21 mouse cellular contexts compared by ENCODE assay signal in genomic region chr2:169293351-169293750, GRCm38 (mm10).
DNase-seq lines count a peak whose midpoint lies in the region; ATAC-seq and TF ChIP-seq lines count a peak whose summit lies in the region.
"Had no signal": no experiment of that assay in that cellular context is flagged by ENCODE, and none has a peak within 500 bp of the region (broad histone marks: within the 10 kb centered on the region; RNA-seq: fewer than 3 reads in every experiment).

No protein-coding gene starts in this region.

- no peak overlapping the region for H3K9ac ChIP-seq in embryonic facial prominence, embryonic 11.5 days (replicated peaks; ENCODE audit: low read length)
- no peak overlapping the region for H3K9ac ChIP-seq in ES-Bruce4 (ENCODE audit: low read depth, poor library complexity, severe bottlenecking)
- H3K9ac ChIP-seq: embryonic facial prominence, embryonic 15.5 days; forebrain, postnatal 0 days; hindbrain, embryonic 12.5 days; hindbrain, embryonic 15.5 days had no signal

- no peak for TF ChIP-seq POLR2A in ES-Bruce4 (IDR thresholded peaks at IDR 0.05; ENCODE audit: insufficient read depth, low read length)

- no peaks in the 10 kb centered on the region for H3K27me3 ChIP-seq in embryonic facial prominence, embryonic 11.5 days (ENCODE audit: control insufficient read depth, insufficient read depth, low read length)
- no peaks in the 10 kb centered on the region for H3K27me3 ChIP-seq in embryonic facial prominence, embryonic 10.5 days (replicated peaks; ENCODE audit: low read depth, poor library complexity, severe bottlenecking)
- no peaks in the 10 kb centered on the region; the same call in 1 of the 2 replicates for H3K27me3 ChIP-seq in ES-Bruce4 (ENCODE audit: control insufficient read depth, insufficient read depth, low read length, poor library complexity, severe bottlenecking)
- H3K27me3 ChIP-seq: embryonic facial prominence, embryonic 15.5 days; hindbrain, embryonic 12.5 days; hindbrain, embryonic 15.5 days had no signal

- peak; percentile 76; the same call in 1 of the 2 replicates for TF ChIP-seq EP300 in ES-Bruce4 (IDR thresholded peaks at IDR 0.05; ENCODE audit: insufficient read depth, low read depth, low read length)

- no peaks in the 10 kb centered on the region for H3K9me3 ChIP-seq in embryonic facial prominence, embryonic 11.5 days (replicated peaks; ENCODE audit: control insufficient read depth, low read length)
- H3K9me3 ChIP-seq in embryonic facial prominence, embryonic 10.5 days: no peaks in the 10 kb centered on the region
- peaks cover 17% of the 10 kb centered on the region for H3K9me3 ChIP-seq in ES-Bruce4 (replicated peaks; ENCODE audit: control insufficient read depth, insufficient read depth, low read length, poor library complexity, severe bottlenecking)
- H3K9me3 ChIP-seq: embryonic facial prominence, embryonic 15.5 days; hindbrain, embryonic 12.5 days; hindbrain, embryonic 15.5 days had no signal

- H3K27ac ChIP-seq in embryonic facial prominence, embryonic 11.5 days (replicated peaks; ENCODE audit: low read depth, low read length): no peak overlapping the region
- H3K27ac ChIP-seq in embryonic facial prominence, embryonic 10.5 days (replicated peaks): no peak overlapping the region
- peak overlapping the region; percentile 61 for H3K27ac ChIP-seq in ES-Bruce4 (ENCODE audit: insufficient read depth, low read length)
- H3K27ac ChIP-seq: embryonic facial prominence, embryonic 15.5 days; hindbrain, embryonic 12.5 days; hindbrain, embryonic 15.5 days had no signal

- no peak for ATAC-seq in embryonic facial prominence, embryonic 11.5 days (replicated peaks; ENCODE audit: insufficient number of reproducible peaks, low FRiP score, low TSS enrichment, low read depth)
- ATAC-seq: activated CD4-positive, CD25-positive, alpha-beta regulatory T cell, adult 4 months; forebrain, embryonic 14.5 days; forebrain, postnatal 0 days; intestine, postnatal 0 days had no signal

- no peak overlapping the region for H3K4me2 ChIP-seq in embryonic facial prominence, embryonic 11.5 days (ENCODE audit: low read depth, low read length)
- H3K4me2 ChIP-seq: embryonic facial prominence, embryonic 15.5 days; heart, embryonic 11.5 days; hindbrain, embryonic 12.5 days; hindbrain, embryonic 15.5 days had no signal

- no peaks in the 10 kb centered on the region for H3K4me1 ChIP-seq in embryonic facial prominence, embryonic 11.5 days (ENCODE audit: control insufficient read depth, insufficient read depth, low read length)
- peaks cover 14% of the 10 kb centered on the region for H3K4me1 ChIP-seq in embryonic facial prominence, embryonic 10.5 days
- H3K4me1 ChIP-seq in ES-Bruce4 (ENCODE audit: control insufficient read depth, insufficient read depth, low read length): peaks cover 6% of the 10 kb centered on the region

- no peak for TF ChIP-seq CTCF in ES-Bruce4 (IDR thresholded peaks at IDR 0.05; ENCODE audit: low read depth, low read length)

- H3K4me3 ChIP-seq in embryonic facial prominence, embryonic 11.5 days (ENCODE audit: low read depth, low read length): no peak overlapping the region
- H3K4me3 ChIP-seq in embryonic facial prominence, embryonic 10.5 days: no peak overlapping the region
- H3K4me3 ChIP-seq in ES-Bruce4 (ENCODE audit: low read depth, low read length): no peak overlapping the region
- H3K4me3 ChIP-seq: embryonic facial prominence, embryonic 15.5 days; hindbrain, embryonic 12.5 days; hindbrain, embryonic 15.5 days had no signal

- no peaks in the 10 kb centered on the region for H3K36me3 ChIP-seq in embryonic facial prominence, embryonic 11.5 days (replicated peaks; ENCODE audit: control insufficient read depth, insufficient read depth, low read depth, low read length)
- H3K36me3 ChIP-seq in embryonic facial prominence, embryonic 10.5 days (replicated peaks): no peaks in the 10 kb centered on the region
- H3K36me3 ChIP-seq in ES-Bruce4 (ENCODE audit: control insufficient read depth, insufficient read depth, low read length, poor library complexity, severe bottlenecking): no peaks in the 10 kb centered on the region
- H3K36me3 ChIP-seq: embryonic facial prominence, embryonic 15.5 days; hindbrain, embryonic 12.5 days; hindbrain, embryonic 15.5 days had no signal

- peak; percentile 8 for DNase-seq in embryonic facial prominence, embryonic 11.5 days (ENCODE audit: low spot score)
- no peak for DNase-seq in embryonic facial prominence, embryonic 10.5 days (ENCODE audit: low spot score)
- peak; percentile 38 for DNase-seq in WW6 (ENCODE audit: low read depth, low spot score)
- no peak for DNase-seq in adrenal gland, postnatal 10 days
- no peak for DNase-seq in adrenal gland, postnatal 36 days
- DNase-seq: adrenal gland, adult 8-10 months; cerebellum, adult 11 months; cerebellum, adult 2 months; cerebellum, adult 9-11 months; cerebellum, postnatal 25 days; gastrocnemius, postnatal 25 days; kidney, adult 2 months had no signal

- 26% methylated on average over 3 of the region's 3 CpGs for WGBS in embryonic facial prominence, embryonic 11.5 days
- 26% methylated on average over 3 of the region's 3 CpGs for WGBS in embryonic facial prominence, embryonic 10.5 days

Comparison
In these comparisons a context has a peak if more than half of its experiments do, and no peak if none do; other contexts are left out.
1. DNase-seq: peak in embryonic facial prominence, embryonic 11.5 days (single experiment) and WW6 (single experiment); none in embryonic facial prominence, embryonic 10.5 days (single experiment), adrenal gland, postnatal 10 days (single experiment) and adrenal gland, postnatal 36 days (0 of 2).